Mouse (Mus musculus) heart, postnatal 25 days (tissue): ENCODE data around the gene Gm11634. TPM values are rescaled to one million over a fixed set of nuclear protein-coding genes. Genes with fewer than 3 reads are reported as not detected.
"Not testable (repeated sequence)": the region's sequence is repeated elsewhere in the genome, so short reads cannot be mapped to it uniquely, and the experiment has no call there.

Source experiments
- DNase-seq: peaks from one replicate; pipeline ENCODE4 v3.0.0; 2022; ENCODE audit warnings: low spot score
- intact Hi-C: fragments of 180-260 bp; cut with DNase I; formaldehyde crosslinking; loops from one replicate; pipeline ENCODE4 v1.15.1; 2025
- total RNA-seq, 2 experiments: library from RNA; stranded (reverse); gene quantifications; 2 replicates each; pipeline ENCODE4 v1.2.3; 2021

Gene Gm11634
- not detected for total RNA-seq

GRCm38 (mm10) chr11:101599156-101599555, at the start of gene Gm11634:
TSS of gene Gm11634 (minus strand) at chr11:101599256.
- intact Hi-C loops = no loop called here
- DNase-seq = no peak

GRCm38 (mm10) chr11:101647093-101647492, 48.0 kb upstream of the Gm11634 start:
- DNase-seq, intact Hi-C loops: not testable (repeated sequence)

GRCm38 (mm10) chr11:101646283-101646794, 47.3 kb upstream of the Gm11634 start:
- intact Hi-C loops, DNase-seq: not testable (repeated sequence)

GRCm38 (mm10) chr11:101645411-101646282, 46.6 kb upstream of the Gm11634 start:
- peak; percentile 53 for DNase-seq
- intact Hi-C loops = not testable (repeated sequence)

GRCm38 (mm10) chr11:101645043-101645410, 46.0 kb upstream of the Gm11634 start:
- DNase-seq, intact Hi-C loops: not testable (repeated sequence)

GRCm38 (mm10) chr11:101644591-101644990, 45.5 kb upstream of the Gm11634 start:
- no peak for DNase-seq
- intact Hi-C loops = no loop called here

GRCm38 (mm10) chr11:101642931-101643330, 43.9 kb upstream of the Gm11634 start:
- DNase-seq = no peak
- intact Hi-C loops = no loop called here

- DNase-seq, intact Hi-C loops: not testable (repeated sequence)
These were observed 42.9 kb upstream of the Gm11634 start for GRCm38 (mm10) chr11:101641710-101642642.

- intact Hi-C loops = not testable (repeated sequence)
- DNase-seq = peak; percentile 61
These were observed 42.0 kb upstream of the Gm11634 start for GRCm38 (mm10) chr11:101640857-101641709.

- no peak for DNase-seq
- intact Hi-C loops = no loop called here
These were observed 40.7 kb upstream of the Gm11634 start for GRCm38 (mm10) chr11:101639761-101640160.

- intact Hi-C loops = no loop called here
- DNase-seq = no peak
These were observed 36.6 kb upstream of the Gm11634 start for GRCm38 (mm10) chr11:101635660-101636059.

GRCm38 (mm10) chr11:101628733-101629417, 29.8 kb upstream of the Gm11634 start:
- intact Hi-C loops, DNase-seq: not testable (repeated sequence)

GRCm38 (mm10) chr11:101627857-101628559, 29.0 kb upstream of the Gm11634 start:
- intact Hi-C loops = no loop called here
- peak; percentile 65 for DNase-seq

GRCm38 (mm10) chr11:101626995-101627856, 28.2 kb upstream of the Gm11634 start, which contains the start of gene Rdm1:
TSS of gene Rdm1 (plus strand) at chr11:101627195.
- intact Hi-C loops = no loop called here
- peak; percentile 53 for DNase-seq

GRCm38 (mm10) chr11:101626649-101626994, 27.6 kb upstream of the Gm11634 start:
- DNase-seq = no peak
- intact Hi-C loops = no loop called here

- DNase-seq, intact Hi-C loops: not testable (repeated sequence)
These were observed 21.1 kb upstream of the Gm11634 start for GRCm38 (mm10) chr11:101620022-101620655.

GRCm38 (mm10) chr11:101618596-101618995, 19.5 kb upstream of the Gm11634 start:
- intact Hi-C loops = no loop called here
- DNase-seq = no peak
